Mouse (Mus musculus) urinary bladder, postnatal 10 days (tissue): Measurements from ENCODE around the gene Zbtb20.
A peak's percentile ranks its signal among the peaks of the same experiment; 100 is the strongest.

Experiments used
- DNase-seq: peaks from one replicate; pipeline ENCODE4 v3.0.0; 2022; ENCODE audit warnings: low spot score

Gene Zbtb20

GRCm38 (mm10) chr16:43482738-43483137 lies 607.1 kb downstream of the Zbtb20 start:
- DNase-seq, result no peak

- DNase-seq, result no peak
These were observed 608.7 kb downstream of the Zbtb20 start for GRCm38 (mm10) chr16:43484400-43484799.

- no peak for DNase-seq
These were observed 613.7 kb downstream of the Zbtb20 start for GRCm38 (mm10) chr16:43489362-43489761.

- no peak for DNase-seq
These were observed 614.3 kb downstream of the Zbtb20 start for GRCm38 (mm10) chr16:43489984-43490383.

- no peak for DNase-seq
These were observed 617.2 kb downstream of the Zbtb20 start for GRCm38 (mm10) chr16:43492863-43493262.

- no peak for DNase-seq
These were observed 618.1 kb downstream of the Zbtb20 start for GRCm38 (mm10) chr16:43493596-43494385.

GRCm38 (mm10) chr16:43495175-43495818 lies 619.6 kb downstream of the Zbtb20 start:
- no peak for DNase-seq

GRCm38 (mm10) chr16:43497093-43497492 lies 621.4 kb downstream of the Zbtb20 start:
- no peak for DNase-seq

GRCm38 (mm10) chr16:43500132-43500853 lies 624.6 kb downstream of the Zbtb20 start:
- no peak for DNase-seq

- DNase-seq, result no peak
These were observed 625.6 kb downstream of the Zbtb20 start for GRCm38 (mm10) chr16:43501284-43501683.

GRCm38 (mm10) chr16:43502339-43503009 lies 626.8 kb downstream of the Zbtb20 start:
- no peak for DNase-seq

- DNase-seq, result no peak
These were observed 627.4 kb downstream of the Zbtb20 start for GRCm38 (mm10) chr16:43503010-43503635.

GRCm38 (mm10) chr16:43503636-43504010 lies 627.9 kb downstream of the Zbtb20 start:
- no peak for DNase-seq

- peak; percentile 34 for DNase-seq
These were observed 628.5 kb downstream of the Zbtb20 start for GRCm38 (mm10) chr16:43504151-43504550.

GRCm38 (mm10) chr16:43504556-43504955 lies 628.9 kb downstream of the Zbtb20 start:
- DNase-seq, result no peak

- DNase-seq, result no peak
These were observed 629.8 kb downstream of the Zbtb20 start for GRCm38 (mm10) chr16:43505314-43505950.

GRCm38 (mm10) chr16:43506189-43506751 lies 630.6 kb downstream of the Zbtb20 start:
- DNase-seq, result no peak

- no peak for DNase-seq
These were observed 631.2 kb downstream of the Zbtb20 start for GRCm38 (mm10) chr16:43506771-43507405.

GRCm38 (mm10) chr16:43508166-43508998 lies 632.7 kb downstream of the Zbtb20 start:
- DNase-seq, result no peak

GRCm38 (mm10) chr16:43510516-43510915 lies 634.8 kb downstream of the Zbtb20 start:
- DNase-seq, result no peak
